ENCODE assay signal across 9 mouse cellular contexts in the genomic region with DNA sequence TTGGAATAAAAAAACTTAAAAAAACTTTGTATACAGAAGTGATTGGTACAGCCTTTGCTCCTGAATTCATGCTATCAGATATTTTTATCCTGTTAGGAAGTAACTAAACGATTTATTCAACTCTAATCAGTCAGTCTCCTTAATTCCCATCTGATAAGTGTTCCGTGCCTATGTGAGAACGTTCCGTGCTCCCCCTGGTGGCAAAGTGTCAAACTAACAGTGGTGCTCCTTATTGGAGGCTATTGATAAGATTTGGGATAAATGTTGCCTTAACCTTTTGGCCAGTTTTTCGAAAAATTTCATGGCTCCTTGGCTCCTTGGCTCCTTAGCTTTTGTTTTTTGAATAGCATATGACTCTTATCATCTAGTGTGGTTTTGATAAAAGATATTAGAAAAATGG.
DNase-seq lines count a peak whose midpoint lies in the region; ATAC-seq lines count a peak whose summit lies in the region.
"Had no signal": no experiment of that assay in that cellular context is flagged by ENCODE, and none has a peak within 500 bp of the region (broad histone marks: within the 10 kb centered on the region; RNA-seq: fewer than 3 reads in every experiment).

No protein-coding gene starts in this region.

- H3K36me3 ChIP-seq in kidney, embryonic 16.5 days (ENCODE audit: insufficient read depth, low read length) = no peaks in the 10 kb centered on the region
- no peaks in the 10 kb centered on the region for H3K36me3 ChIP-seq in neural tube, embryonic 11.5 days (ENCODE audit: control insufficient read depth, insufficient read depth, low read length)
- H3K36me3 ChIP-seq: embryonic facial prominence, embryonic 12.5 days had no signal

- ATAC-seq in kidney, embryonic 16.5 days (ENCODE audit: low FRiP score, low TSS enrichment) = no peak
- ATAC-seq in granulocyte monocyte progenitor cell, adult 5-6 weeks (replicated peaks; ENCODE audit: poor library complexity, severe bottlenecking) = peak; percentile 79
- no peak for ATAC-seq in neural tube, embryonic 11.5 days (ENCODE audit: insufficient read depth, low FRiP score, low TSS enrichment)

- WGBS in kidney, embryonic 16.5 days = 10% methylated on average over 5 of the region's 5 CpGs
- WGBS in neural tube, embryonic 11.5 days = 13% methylated on average over 5 of the region's 5 CpGs

- H3K27me3 ChIP-seq in kidney, embryonic 16.5 days (ENCODE audit: insufficient read depth, low read length) = peaks cover 14% of the 10 kb centered on the region
- no peaks in the 10 kb centered on the region for H3K27me3 ChIP-seq in neural tube, embryonic 11.5 days (ENCODE audit: control insufficient read depth, insufficient read depth, low read length)
- H3K27me3 ChIP-seq: embryonic facial prominence, embryonic 12.5 days had no signal

- DNase-seq in kidney, adult 11 months = peak; percentile 22
- peak; percentile 10 for DNase-seq in T-cell, adult 2 months (ENCODE audit: low spot score)
- peak; percentile 20 to 53 for DNase-seq in cerebellum, postnatal 4 days (ENCODE audit: low spot score in 2 of 2)
- DNase-seq in left cerebral cortex, postnatal 14 days (ENCODE audit: low spot score in 2 of 2) = peak; percentile 4 to 37
- DNase-seq in neural tube, embryonic 11.5 days (ENCODE audit: low spot score) = peak; percentile 49
- DNase-seq in thymus, postnatal 25 days = peak; percentile 39

- intact Hi-C loops in left cerebral cortex, postnatal 14 days (cut with DNase I) = loop anchor here (10.0 kb wide), 1 partner anchor 151 kb away; no protein-coding TSS in a partner anchor

- no peaks in the 10 kb centered on the region for H3K9me3 ChIP-seq in kidney, embryonic 16.5 days (ENCODE audit: low read length)
- H3K9me3 ChIP-seq in neural tube, embryonic 11.5 days (ENCODE audit: control insufficient read depth, low read length) = no peaks in the 10 kb centered on the region
- H3K9me3 ChIP-seq: embryonic facial prominence, embryonic 12.5 days had no signal

- H3K9ac ChIP-seq in kidney, embryonic 16.5 days (replicated peaks; ENCODE audit: low read length) = no peak overlapping the region
- no peak overlapping the region for H3K9ac ChIP-seq in neural tube, embryonic 11.5 days (ENCODE audit: low read length)
- H3K9ac ChIP-seq: embryonic facial prominence, embryonic 12.5 days had no signal

- H3K4me3 ChIP-seq in kidney, embryonic 16.5 days (ENCODE audit: low read length) = no peak overlapping the region
- H3K4me3 ChIP-seq in neural tube, embryonic 11.5 days (ENCODE audit: low read depth, low read length) = no peak overlapping the region
- H3K4me3 ChIP-seq: embryonic facial prominence, embryonic 12.5 days had no signal

- H3K4me1 ChIP-seq in kidney, embryonic 16.5 days (ENCODE audit: insufficient read depth, low read length) = no peaks in the 10 kb centered on the region
- H3K4me1 ChIP-seq in neural tube, embryonic 11.5 days (ENCODE audit: control insufficient read depth, insufficient read depth, low read length) = no peaks in the 10 kb centered on the region
- H3K4me1 ChIP-seq: embryonic facial prominence, embryonic 12.5 days had no signal

- no peak overlapping the region for H3K4me2 ChIP-seq in kidney, embryonic 16.5 days (replicated peaks; ENCODE audit: low read depth, low read length)
- no peak overlapping the region for H3K4me2 ChIP-seq in neural tube, embryonic 11.5 days (ENCODE audit: low read depth)
- H3K4me2 ChIP-seq: embryonic facial prominence, embryonic 12.5 days had no signal

- H3K27ac ChIP-seq in kidney, embryonic 16.5 days (ENCODE audit: low read length) = no peak overlapping the region
- H3K27ac ChIP-seq in neural tube, embryonic 11.5 days (ENCODE audit: low read depth, low read length) = no peak overlapping the region
- H3K27ac ChIP-seq: embryonic facial prominence, embryonic 12.5 days had no signal
